Mouse (Mus musculus): ENCODE measurements at regions not wholly inside any gene's neighbourhood (a gene's known extent, or its start where the extent isn't known, plus 50 kb on each side); places are given as distances from the start of the nearest gene placed in this dataset.

- DNase-seq (ENCODE audit: low read depth, low spot score), result no peak
Measured at GRCm38 (mm10) chr2:74463407-74463806, 115.8 kb downstream of the Lnpk start.

GRCm38 (mm10) chr2:74461211-74461844 is 117.9 kb downstream of the Lnpk start:
- DNase-seq (ENCODE audit: low read depth, low spot score), result no peak

DNA sequence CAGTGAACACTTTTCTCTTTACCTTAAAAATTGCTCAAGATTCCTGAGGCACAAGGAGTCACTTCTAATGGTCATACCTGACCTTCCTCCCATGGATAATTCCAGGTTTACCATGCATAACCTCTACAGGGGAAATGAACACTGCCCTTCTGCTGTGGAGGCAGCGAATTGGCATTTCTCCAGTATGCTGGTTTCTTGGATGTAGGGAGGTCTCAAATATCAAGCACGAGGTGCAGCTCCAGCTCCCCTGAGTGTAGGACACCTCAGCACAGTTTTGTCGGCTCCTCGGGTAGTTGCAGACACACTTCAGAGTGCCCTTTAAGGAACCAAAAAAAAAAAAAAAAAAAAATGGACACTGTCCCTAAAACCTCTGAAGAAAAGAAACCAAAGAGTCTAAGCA is 124.8 kb downstream of the Lnpk start:
- no peak for DNase-seq (ENCODE audit: low read depth, low spot score)

DNA sequence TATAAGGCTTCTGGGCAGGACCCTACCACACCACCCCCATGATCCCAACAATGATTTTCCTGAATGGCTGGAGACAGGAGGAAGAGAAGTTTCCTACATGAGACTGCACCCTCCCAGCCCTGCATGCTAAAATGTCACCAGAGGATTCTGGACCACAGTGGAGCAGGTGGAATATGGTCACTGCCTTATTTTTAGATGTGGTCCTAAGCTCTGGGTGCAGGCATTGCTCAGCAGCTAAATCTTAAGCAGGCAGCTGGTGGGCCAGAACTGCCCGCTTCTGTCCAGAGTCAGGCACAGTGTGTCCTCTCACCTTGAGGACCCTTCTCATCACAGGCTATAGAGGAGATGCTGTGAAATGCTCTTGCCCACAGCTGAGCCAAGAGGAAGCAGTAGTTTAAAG is 126.6 kb downstream of the Lnpk start:
- DNase-seq (ENCODE audit: low read depth, low spot score), result no peak

GRCm38 (mm10) chr2:74451578-74451977 is 127.7 kb downstream of the Lnpk start:
- no peak for DNase-seq (ENCODE audit: low read depth, low spot score)

DNA sequence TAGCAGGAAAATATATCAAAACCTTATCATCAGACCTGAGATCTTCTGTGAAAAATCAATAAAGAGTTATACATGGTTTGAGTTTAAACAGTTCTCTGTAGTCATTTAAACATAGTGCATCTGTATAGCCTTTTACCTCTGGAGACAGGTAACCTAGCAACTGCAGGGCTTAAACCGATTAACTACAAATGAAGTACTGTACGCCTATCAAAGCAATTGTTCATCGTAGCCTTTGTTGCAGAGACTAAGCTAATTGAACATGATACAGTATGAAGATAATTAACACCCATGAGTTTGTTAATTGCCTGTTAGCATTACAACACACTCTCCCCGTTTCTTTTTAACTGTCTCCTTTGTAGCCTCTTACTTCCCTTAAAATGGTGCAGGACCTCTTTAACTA is 128.2 kb downstream of the Lnpk start:
- no peak for DNase-seq (ENCODE audit: low read depth, low spot score)

DNA sequence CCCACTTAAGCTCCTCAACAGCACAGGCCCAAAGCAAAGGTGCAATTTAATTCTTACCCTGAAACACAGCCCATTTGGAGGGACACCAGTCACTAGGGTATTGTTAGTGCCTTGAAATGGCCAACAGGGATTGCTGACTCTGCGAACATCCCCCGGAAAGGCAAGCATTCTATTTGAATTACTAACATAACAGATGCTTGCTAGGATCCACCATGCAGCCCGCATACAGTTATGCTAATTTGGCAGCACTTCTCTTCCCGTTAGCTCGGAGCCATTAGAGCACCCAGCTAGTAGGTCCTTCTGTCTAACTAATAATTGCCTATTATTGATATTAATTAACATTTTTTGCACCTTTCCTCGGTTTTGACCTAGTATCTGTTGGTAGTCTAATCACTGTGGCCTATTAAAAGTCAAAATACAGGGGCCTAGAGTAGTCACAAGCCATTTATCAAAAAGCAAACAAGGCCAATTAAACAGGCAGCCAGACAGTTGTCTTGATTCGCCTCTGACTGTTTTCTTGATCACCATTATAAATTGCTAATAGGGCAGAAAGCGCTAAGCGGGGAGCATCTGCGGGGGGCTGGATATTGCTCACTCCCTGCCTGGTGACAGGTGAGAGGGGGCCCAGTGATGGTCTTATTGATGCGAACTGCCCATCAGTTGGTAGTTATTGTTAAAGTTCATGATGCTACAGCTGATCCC is 129.0 kb downstream of the Lnpk start:
- DNase-seq (ENCODE audit: low read depth, low spot score), result no peak

GRCm38 (mm10) chr2:74435184-74435911 is 143.9 kb downstream of the Lnpk start:
- no peak for DNase-seq (ENCODE audit: low read depth, low spot score)

GRCm38 (mm10) chr2:74426746-74427145 is 152.5 kb downstream of the Lnpk start:
- DNase-seq (ENCODE audit: low read depth, low spot score), result no peak

DNA sequence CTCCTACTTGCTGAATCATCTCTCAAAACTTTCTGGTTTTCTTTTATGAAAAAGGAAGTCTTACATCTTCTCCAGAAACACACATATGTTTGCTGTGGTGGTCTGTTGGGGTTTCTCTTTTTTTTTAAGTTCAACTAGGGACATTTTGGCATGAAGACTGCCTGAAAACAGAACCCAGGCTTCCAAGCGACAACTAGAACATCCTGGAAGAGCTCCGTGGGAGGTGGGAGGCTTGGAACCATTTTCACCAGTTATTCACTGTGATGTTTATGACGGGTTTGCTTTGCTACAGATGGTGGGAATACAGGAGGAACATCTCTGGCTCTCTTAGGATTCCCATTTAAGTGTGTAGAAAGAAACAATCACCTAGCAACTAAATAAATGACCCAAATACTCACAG is 154.5 kb downstream of the Lnpk start:
- no peak for DNase-seq (ENCODE audit: low read depth, low spot score)

GRCm38 (mm10) chr2:74416097-74416496 is 163.1 kb downstream of the Lnpk start:
- no peak for DNase-seq (ENCODE audit: low read depth, low spot score)

DNA sequence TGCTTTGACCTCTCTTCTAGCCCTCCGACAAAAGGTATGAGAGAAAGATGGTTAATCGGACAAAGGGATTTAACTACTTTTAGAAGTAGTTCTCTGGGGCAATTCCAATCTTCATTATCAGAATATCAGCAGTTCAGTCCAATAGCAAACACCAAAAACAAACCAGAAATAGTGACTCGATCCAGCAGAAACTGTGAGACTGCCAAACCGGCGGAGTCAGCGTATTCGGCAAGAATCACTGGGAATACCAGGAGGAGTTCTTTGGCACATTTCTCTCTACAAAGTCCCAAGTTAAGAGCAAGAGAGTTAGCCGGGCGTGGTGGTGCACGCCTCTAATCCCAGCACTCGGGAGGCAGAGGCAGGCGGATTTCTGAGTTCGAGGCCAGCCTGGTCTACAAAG is 164.5 kb downstream of the Lnpk start:
- no peak for DNase-seq (ENCODE audit: low read depth, low spot score)

DNA sequence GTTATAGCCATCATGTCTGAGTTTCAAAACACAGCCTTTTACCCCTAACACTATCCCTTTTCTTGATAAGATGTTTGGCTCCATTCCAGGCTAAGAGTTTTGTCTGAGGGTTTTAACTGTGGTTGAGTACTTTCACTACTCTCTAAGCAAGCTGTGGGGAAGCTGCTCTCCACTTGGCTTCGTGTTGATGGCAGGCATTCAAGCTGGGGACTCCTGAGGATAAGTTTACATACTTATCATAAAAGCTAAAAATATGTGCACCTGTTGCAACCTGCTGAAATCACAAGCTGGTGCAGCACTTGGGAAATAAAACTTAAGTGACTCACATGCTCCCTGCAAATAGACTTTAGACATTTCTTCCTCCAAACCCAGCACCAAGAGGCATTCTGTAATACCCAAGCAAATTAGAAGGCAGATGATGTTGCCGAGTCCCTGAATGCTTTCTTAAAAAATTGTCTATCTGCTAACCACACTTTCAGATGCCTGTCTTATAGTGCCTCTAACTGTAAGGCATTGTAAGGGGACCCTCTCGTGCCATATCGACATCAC is 169.3 kb downstream of the Lnpk start:
- no peak for DNase-seq (ENCODE audit: low read depth, low spot score)

DNA sequence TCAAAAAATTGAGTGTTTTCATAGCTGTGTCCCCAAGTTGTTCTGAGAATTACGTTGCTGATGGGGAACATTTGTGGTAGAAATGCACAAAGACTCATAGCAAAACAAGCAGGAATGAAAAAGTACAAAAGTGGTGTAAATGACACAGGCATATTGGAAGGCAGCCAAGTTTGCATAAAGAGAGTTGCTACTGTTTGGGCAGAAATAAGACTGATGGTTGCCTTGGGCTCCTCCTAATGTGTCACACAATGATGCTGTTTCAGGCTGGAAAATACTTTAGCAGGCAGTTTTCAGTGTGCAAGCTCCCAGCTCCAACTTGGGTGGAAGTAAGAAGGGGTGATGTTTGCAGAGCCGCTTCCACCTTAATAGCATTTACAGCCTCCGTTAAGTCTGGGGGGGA is 174.7 kb downstream of the Lnpk start:
- no peak for DNase-seq (ENCODE audit: low read depth, low spot score)

GRCm38 (mm10) chr2:74391064-74391463 is 188.2 kb downstream of the Lnpk start:
- DNase-seq (ENCODE audit: low read depth, low spot score), result no peak

DNA sequence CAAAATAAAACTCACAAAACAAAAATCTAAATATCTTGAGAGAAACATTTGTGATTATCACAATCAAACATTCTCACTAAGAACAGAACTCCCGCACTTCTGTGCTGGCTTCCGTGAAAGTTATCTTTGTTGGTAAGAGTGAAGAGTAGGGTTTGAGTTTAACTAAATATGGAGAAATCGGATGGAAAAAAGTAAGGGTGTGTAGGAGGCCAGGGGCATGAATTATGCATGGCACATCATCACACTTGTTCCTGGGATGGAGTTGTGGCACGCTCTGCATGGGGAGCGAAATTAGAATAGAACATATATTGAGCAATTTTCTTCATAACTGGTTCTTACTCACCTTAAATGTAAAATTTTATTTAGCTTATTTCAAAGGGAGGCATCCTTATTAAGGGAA is 191.2 kb downstream of the Lnpk start:
- DNase-seq (ENCODE audit: low read depth, low spot score), result no peak

DNA sequence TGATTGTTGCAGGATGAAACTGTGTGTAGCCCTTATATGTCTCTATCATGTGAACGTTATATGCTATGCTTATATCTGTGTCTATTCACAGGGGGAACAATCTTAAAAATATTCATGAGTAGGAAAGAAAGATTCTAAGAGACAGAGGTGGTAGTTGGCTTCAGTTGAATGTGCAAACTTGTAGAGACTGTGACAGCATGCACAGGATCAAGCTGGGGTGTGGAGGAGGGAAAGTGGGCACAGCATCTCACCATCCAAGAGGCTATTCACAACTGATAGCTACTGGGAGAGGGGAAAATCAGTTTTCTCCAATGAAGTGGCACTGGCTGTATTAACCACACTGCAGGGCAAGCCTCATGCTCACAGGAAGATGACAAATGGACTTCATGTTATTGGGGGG is 194.3 kb downstream of the Lnpk start:
- no peak for DNase-seq (ENCODE audit: low read depth, low spot score)

- no peak for DNase-seq (ENCODE audit: low read depth, low spot score)
Measured at GRCm38 (mm10) chr2:74380574-74381287, 198.5 kb downstream of the Lnpk start.

GRCm38 (mm10) chr2:74378709-74379108 is 200.5 kb downstream of the Lnpk start:
- DNase-seq (ENCODE audit: low read depth, low spot score), result no peak

DNA sequence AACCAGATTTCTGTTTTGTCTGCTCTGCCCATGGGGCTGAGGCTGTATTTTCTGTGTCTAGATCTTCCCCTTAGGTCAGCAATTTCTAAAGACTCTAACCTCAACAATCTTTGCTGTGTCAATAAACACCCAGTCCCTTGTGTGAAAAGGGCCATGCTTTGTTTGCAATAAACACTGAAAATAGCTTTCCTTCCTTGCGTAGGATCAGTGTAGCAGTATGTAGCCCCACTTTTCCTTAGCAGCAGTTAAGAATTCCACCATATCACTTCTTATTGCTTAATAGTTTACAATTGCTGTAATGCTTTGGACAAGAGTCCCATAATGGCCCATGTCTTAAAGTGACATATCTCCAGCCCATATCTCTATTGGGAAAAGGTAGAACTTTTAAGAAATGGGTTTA is 205.3 kb downstream of the Lnpk start:
- DNase-seq (ENCODE audit: low read depth, low spot score), result no peak

- no peak for DNase-seq (ENCODE audit: low read depth, low spot score)
Measured at GRCm38 (mm10) chr2:74373056-74373455, 206.2 kb downstream of the Lnpk start.

DNA sequence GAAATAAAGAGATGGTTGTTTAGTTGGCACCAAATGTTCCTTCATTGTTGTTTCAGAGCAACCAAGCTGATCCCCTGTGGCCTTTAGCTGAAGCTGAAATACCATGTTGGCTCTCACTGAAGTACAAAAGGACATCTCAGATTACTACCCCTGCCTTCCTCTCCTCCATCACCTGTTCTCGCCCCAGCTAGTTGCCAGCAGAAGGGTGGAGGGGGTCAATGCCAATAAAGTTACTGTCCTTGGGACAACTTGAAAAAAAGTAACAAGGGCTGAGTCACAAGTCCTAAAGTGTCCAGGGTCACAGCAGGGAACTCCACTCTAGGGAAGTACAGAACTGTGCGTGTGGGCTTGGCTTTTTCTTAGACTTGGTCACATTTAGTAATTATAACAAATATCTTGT is 216.0 kb downstream of the Lnpk start:
- no peak for DNase-seq (ENCODE audit: low read depth, low spot score)

All from A20 (cell line).